Mouse (Mus musculus) small intestine, adult 2 months (tissue): ENCODE data around the gene Hspb1. TPM values are rescaled to one million over a fixed set of nuclear protein-coding genes. Genes with fewer than 3 reads are reported as not detected.
A peak's percentile ranks its signal among the peaks of the same experiment; 100 is the strongest.

Experiments
- H3K27ac ChIP-seq: fragments of 200-500 bp; 2 replicates; pipeline ENCODE4 v1.5.1; 2012; ENCODE audit warnings: low read depth, low read length, control low read depth, inconsistent platforms; ENCODE audit not compliant: insufficient read depth
- H3K27me3 ChIP-seq: fragments of 200-500 bp; 2 replicates; pipeline ENCODE4 v1.6.1; 2012; ENCODE audit warnings: mild to moderate bottlenecking, moderate library complexity, low read length, inconsistent platforms; ENCODE audit not compliant: control insufficient read depth, insufficient read depth
- H3K36me3 ChIP-seq: fragments of 200-500 bp; 2 replicates; pipeline ENCODE4 v1.6.1; 2012; ENCODE audit warnings: mild to moderate bottlenecking, low read length, control low read depth, inconsistent platforms; ENCODE audit not compliant: control insufficient read depth, insufficient read depth
- H3K4me1 ChIP-seq: fragments of 200-500 bp; 2 replicates; pipeline ENCODE4 v1.6.1; 2012; ENCODE audit warnings: low read length, inconsistent platforms, mixed read lengths; ENCODE audit not compliant: control insufficient read depth, insufficient read depth, insufficient read length
- H3K4me3 ChIP-seq: fragments of 200-500 bp; 2 replicates; pipeline ENCODE4 v1.5.1; 2012; ENCODE audit warnings: low read depth, mild to moderate bottlenecking, control low read depth, inconsistent platforms, low read length, moderate library complexity
- CTCF ChIP-seq: fragments of 200-500 bp; IDR thresholded peaks from 2 replicates; pipeline ENCODE4 v1.5.1; 2012; ENCODE audit warnings: low read depth, mild to moderate bottlenecking, control low read depth, inconsistent platforms, low read length, moderate library complexity, mixed read lengths; ENCODE audit not compliant: insufficient replicate concordance, insufficient read length; ENCODE audit errors: extremely low read depth
- POLR2A ChIP-seq: fragments of 200-500 bp; IDR thresholded peaks from 2 replicates; pipeline ENCODE4 v1.6.1; 2012; ENCODE audit warnings: low read depth, mild to moderate bottlenecking, control low read depth, inconsistent platforms, low read length, moderate library complexity
- WGBS: fragments of 180-500 bp; shearing (Covaris S2); methylation state at CpG from one replicate; pipeline ENCODE4 v1.1.7; 2018; 5-methylcytosine and 5-hydroxymethylcytosine counted together
- polyA plus RNA-seq: library from polyadenylated mRNA; depleted of rRNA; stranded (reverse); fragments of >200 nt; gene quantifications from 2 replicates; pipeline ENCODE4 v1.2.3, GENCODE M21; 2012

Hspb1 gene
- polyA plus RNA-seq, 1 experiment = 91.6 TPM

- Histone ChIP-seq H3K4me1 (peaks cover 2% of the 10 kb centered on the region; the same call in 1 of the 2 replicates), H3K27me3 (no peaks in the 10 kb centered on the region), H3K4me3 (no peak overlapping the region), H3K27ac (no peak overlapping the region), H3K36me3 (peaks cover 13% of the 10 kb centered on the region)
- TF ChIP-seq CTCF = no peak
- TF ChIP-seq POLR2A = no peak
- 95% methylated on average over 5 of the region's 5 CpGs for WGBS
Measured at GRCm38 (mm10) chr5:135918593-135918992, 30.9 kb downstream of the Hspb1 start.

- Histone ChIP-seq H3K27ac (no peak overlapping the region), H3K27me3 (no peaks in the 10 kb centered on the region), H3K4me3 (no peak overlapping the region), H3K4me1 (peaks cover 2% of the 10 kb centered on the region; the same call in 1 of the 2 replicates), H3K36me3 (peaks cover 13% of the 10 kb centered on the region)
- 86% methylated on average over 3 of the region's 3 CpGs for WGBS
- TF ChIP-seq CTCF (no peak), POLR2A (no peak)
Measured at GRCm38 (mm10) chr5:135919902-135920301, 32.2 kb downstream of the Hspb1 start.

GRCm38 (mm10) chr5:135923901-135924300 lies 36.2 kb downstream of the Hspb1 start:
- H3K27ac ChIP-seq = no peak overlapping the region
- no peak for TF ChIP-seq POLR2A
- no peak for TF ChIP-seq CTCF
- no peaks in the 10 kb centered on the region for H3K27me3 ChIP-seq
- peaks cover 22% of the 10 kb centered on the region for H3K36me3 ChIP-seq
- 93% methylated on average over 7 of the region's 7 CpGs for WGBS
- H3K4me3 ChIP-seq = no peak overlapping the region
- H3K4me1 ChIP-seq = no peaks in the 10 kb centered on the region

- Histone ChIP-seq H3K27ac (no peak overlapping the region), H3K36me3 (peaks cover 34% of the 10 kb centered on the region), H3K4me1 (peaks cover 2% of the 10 kb centered on the region; the same call in 1 of the 2 replicates), H3K4me3 (no peak overlapping the region), H3K27me3 (no peaks in the 10 kb centered on the region)
- 77% methylated on average over 6 of the region's 6 CpGs for WGBS
- TF ChIP-seq POLR2A (no peak), CTCF (no peak)
Measured at GRCm38 (mm10) chr5:135929685-135930424, 42.1 kb downstream of the Hspb1 start.

GRCm38 (mm10) chr5:135931526-135931925 lies 43.8 kb downstream of the Hspb1 start:
- Histone ChIP-seq H3K4me3 (no peak overlapping the region), H3K27ac (no peak overlapping the region), H3K4me1 (peaks cover 5% of the 10 kb centered on the region; the same call in 1 of the 2 replicates), H3K36me3 (peaks cover 32% of the 10 kb centered on the region), H3K27me3 (no peaks in the 10 kb centered on the region)
- TF ChIP-seq POLR2A (no peak), CTCF (no peak)
- 82% methylated on average over 9 of the region's 9 CpGs for WGBS

- peaks cover 5% of the 10 kb centered on the region; the same call in 1 of the 2 replicates for H3K4me1 ChIP-seq
- TF ChIP-seq POLR2A = no peak
- TF ChIP-seq CTCF = no peak
- H3K27ac ChIP-seq = no peak overlapping the region
- 47% methylated on average over 2 of the region's 2 CpGs for WGBS
- peaks cover 27% of the 10 kb centered on the region for H3K36me3 ChIP-seq
- H3K4me3 ChIP-seq = no peak overlapping the region
- no peaks in the 10 kb centered on the region for H3K27me3 ChIP-seq
Measured at GRCm38 (mm10) chr5:135932359-135932758, 44.6 kb downstream of the Hspb1 start.

- peaks cover 22% of the 10 kb centered on the region for H3K36me3 ChIP-seq
- H3K4me3 ChIP-seq = peak overlapping the region; percentile 84
- TF ChIP-seq POLR2A (no peak), CTCF (no peak)
- no peaks in the 10 kb centered on the region for H3K27me3 ChIP-seq
- H3K4me1 ChIP-seq = peaks cover 5% of the 10 kb centered on the region; the same call in 1 of the 2 replicates
- 8% methylated on average over 12 of the region's 12 CpGs for WGBS
- no peak overlapping the region for H3K27ac ChIP-seq
Measured at GRCm38 (mm10) chr5:135933222-135933899, 45.6 kb downstream of the Hspb1 start.
